Mouse (Mus musculus) brain, embryonic 14.5 days (tissue): ENCODE data around the gene Lrba.

Source experiments
- CTCF ChIP-seq: fragments of 200-500 bp; IDR thresholded peaks from 2 replicates; pipeline ENCODE4 v1.5.1; 2012; ENCODE audit warnings: inconsistent platforms, mild to moderate bottlenecking, moderate library complexity, borderline replicate concordance; ENCODE audit not compliant: insufficient read depth, insufficient read length; ENCODE audit errors: extremely low read depth
- POLR2A ChIP-seq: fragments of 200-500 bp; IDR thresholded peaks from 2 replicates; pipeline ENCODE4 v1.6.1; 2012; ENCODE audit warnings: mild to moderate bottlenecking, inconsistent platforms, borderline replicate concordance; ENCODE audit not compliant: poor library complexity, insufficient read depth, insufficient read length, severe bottlenecking; ENCODE audit errors: extremely low read depth

- TF ChIP-seq POLR2A (no peak), CTCF (no peak)
Measured at GRCm38 (mm10) chr3:86294866-86295265, 70.4 kb downstream of the Lrba start.
